Mouse (Mus musculus) megakaryocyte-erythroid progenitor cell, adult 5-6 weeks (primary cell): ENCODE results near the gene Man1a2. TPM values are rescaled to one million over a fixed set of nuclear protein-coding genes. Genes with fewer than 3 reads are reported as not detected.
A peak's percentile ranks its signal among the peaks of the same experiment; 100 is the strongest.

Experiments
- ATAC-seq: replicated peaks from 2 replicates; pipeline ENCODE4 v1.8.0; 2016; ENCODE audit warnings: mild to moderate bottlenecking, inconsistent platforms; ENCODE audit not compliant: severe bottlenecking, poor library complexity, low FRiP score, low TSS enrichment
- total RNA-seq, 2 experiments: library from RNA; stranded (forward) in 1 of 2; stranded (reverse) in 1 of 2; fragments of 200-1000, 215-1000 nt in 1 of 2; fragments of >200 nt in 1 of 2; fragmentation: Nextera tagmentation in 1 of 2; gene quantifications; 2 replicates each; pipeline ENCODE4 v1.2.3; 2014 to 2017

Gene Man1a2
- total RNA-seq, 2 experiments from 2014 or later, result 23.6 to 50.7 TPM

- ATAC-seq, result no peak
Measured at GRCm38 (mm10) chr3:100686756-100687155, 1.5 kb upstream of the Man1a2 start.

GRCm38 (mm10) chr3:100685763-100686370 lies 564 bp upstream of the Man1a2 start:
- ATAC-seq, result peak; percentile 19

- peak; percentile 22 for ATAC-seq
Measured at GRCm38 (mm10) chr3:100684234-100684975, 898 bp downstream of the Man1a2 start.

- no peak for ATAC-seq
Measured at GRCm38 (mm10) chr3:100682841-100683240, 2.5 kb downstream of the Man1a2 start.

GRCm38 (mm10) chr3:100682281-100682680 lies 3.0 kb downstream of the Man1a2 start:
- peak; percentile 55 for ATAC-seq

GRCm38 (mm10) chr3:100681448-100682092 lies 3.7 kb downstream of the Man1a2 start:
- ATAC-seq, result no peak; the same call in 1 of the 2 replicates

- ATAC-seq, result no peak
Measured at GRCm38 (mm10) chr3:100680226-100680625, 5.1 kb downstream of the Man1a2 start.

GRCm38 (mm10) chr3:100678951-100679570 lies 6.2 kb downstream of the Man1a2 start:
- ATAC-seq, result no peak

- no peak for ATAC-seq
Measured at GRCm38 (mm10) chr3:100675146-100675545, 10.2 kb downstream of the Man1a2 start.

GRCm38 (mm10) chr3:100670412-100670811 lies 14.9 kb downstream of the Man1a2 start:
- no peak for ATAC-seq

- no peak for ATAC-seq
Measured at GRCm38 (mm10) chr3:100653291-100653690, 32.0 kb downstream of the Man1a2 start.

- ATAC-seq, result no peak
Measured at GRCm38 (mm10) chr3:100641581-100641980, 43.7 kb downstream of the Man1a2 start.

GRCm38 (mm10) chr3:100636255-100636654 lies 49.0 kb downstream of the Man1a2 start:
- ATAC-seq, result no peak

- ATAC-seq, result no peak
Measured at GRCm38 (mm10) chr3:100634821-100635220, 50.5 kb downstream of the Man1a2 start.

- no peak for ATAC-seq
Measured at GRCm38 (mm10) chr3:100618511-100618910, 66.8 kb downstream of the Man1a2 start.

- no peak for ATAC-seq
Measured at GRCm38 (mm10) chr3:100610916-100611315, 74.4 kb downstream of the Man1a2 start.

GRCm38 (mm10) chr3:100604539-100604938 lies 80.8 kb downstream of the Man1a2 start:
- ATAC-seq, result 0 out of 2 replicates have a peak, but pooled peaks have one; percentile 47

GRCm38 (mm10) chr3:100599265-100599820 lies 86.0 kb downstream of the Man1a2 start:
- ATAC-seq, result no peak

GRCm38 (mm10) chr3:100591053-100591452 lies 94.2 kb downstream of the Man1a2 start:
- ATAC-seq, result no peak
